Mouse (Mus musculus) forebrain, postnatal 0 days (tissue): ENCODE measurements around the gene Sufu. TPM values are rescaled to one million over a fixed set of nuclear protein-coding genes. Genes with fewer than 3 reads are reported as not detected.

Experiments
- ATAC-seq: fragments of 200-750 bp; cut with Nextera tagmentation; 2 replicates; pipeline ENCODE4 v1.8.0; 2017; ENCODE audit warnings: mild to moderate bottlenecking, moderate library complexity
- DNase-seq: peaks from one replicate; pipeline ENCODE4 v3.0.0-alpha.2; 2015
- H3K27ac ChIP-seq: fragments of 300-500 bp; sonication (generic); 2 replicates; pipeline ENCODE4 v1.5.1; 2014; ENCODE audit warnings: low read depth, mild to moderate bottlenecking, antibody characterized with exemption, low read length, moderate library complexity, mixed read lengths
- H3K27me3 ChIP-seq: fragments of 300-500 bp; sonication (generic); 2 replicates; pipeline ENCODE4 v1.6.1; 2014; ENCODE audit warnings: mild to moderate bottlenecking, low read length, mixed read lengths; ENCODE audit not compliant: insufficient read depth
- H3K36me3 ChIP-seq: fragments of 300-500 bp; sonication (generic); 2 replicates; pipeline ENCODE4 v1.6.1; 2014; ENCODE audit warnings: mild to moderate bottlenecking, moderate library complexity; ENCODE audit not compliant: insufficient read depth
- H3K4me1 ChIP-seq: fragments of 300-500 bp; sonication (generic); 2 replicates; pipeline ENCODE4 v1.6.1; 2014; ENCODE audit warnings: antibody characterized with exemption; ENCODE audit not compliant: insufficient read depth
- H3K4me2 ChIP-seq: fragments of 300-500 bp; sonication (generic); 2 replicates; pipeline ENCODE4 v1.6.1; 2014; ENCODE audit warnings: low read depth, mild to moderate bottlenecking, moderate library complexity
- H3K4me3 ChIP-seq: fragments of 300-500 bp; sonication (generic); 2 replicates; pipeline ENCODE4 v1.5.1; 2014; ENCODE audit warnings: low read depth, low read length, mixed read lengths
- H3K9ac ChIP-seq: fragments of 300-500 bp; sonication (generic); 2 replicates; pipeline ENCODE4 v1.6.1; 2014; ENCODE audit warnings: mild to moderate bottlenecking
- H3K9me3 ChIP-seq: fragments of 300-500 bp; sonication (generic); 2 replicates; pipeline ENCODE4 v1.6.1; 2016; ENCODE audit warnings: low read length
- CTCF ChIP-seq: sonication (generic); IDR thresholded peaks from 2 replicates; pipeline ENCODE4 v1.5.1; 2016; ENCODE audit warnings: antibody characterized with exemption, control low read depth, low read depth
- whole genome bisulfite sequencing: fragments of 180-500 bp; shearing (Covaris S2); extraction: QIAGEN DNeasy Blood & Tissue Kit; methylation state at CpG from one replicate; pipeline ENCODE4 v1.1.7; 2014; 5-methylcytosine and 5-hydroxymethylcytosine counted together
- polyA plus RNA-seq: library from polyadenylated mRNA; unstranded; fragments of >200 nt; fragmentation: Nextera tagmentation; extraction: Ambion mirVana; gene quantifications from 2 replicates; pipeline ENCODE4 v1.2.1, GENCODE M21; 2015
- total RNA-seq: library from RNA; depleted of rRNA; stranded (reverse); fragments of >200 nt; gene quantifications from 2 replicates; pipeline ENCODE4 v1.2.3, GENCODE M21; 2014

The Sufu gene
- total and polyA plus RNA-seq, 2 experiments from 2014 or later, result 13.1 to 17.7 TPM

- DNase-seq (no peak), ATAC-seq (no peak)
- no peak overlapping the region for H3K27ac ChIP-seq
- no peaks in the 10 kb centered on the region for H3K27me3 ChIP-seq
- WGBS, result 6% methylated on average over 10 of the region's 10 CpGs
- no peaks in the 10 kb centered on the region for H3K9me3 ChIP-seq
- H3K4me2 ChIP-seq, result peak overlapping the region; percentile 86
- peak overlapping the region; percentile 94 for H3K4me3 ChIP-seq
- H3K4me1 ChIP-seq, result peaks cover 24% of the 10 kb centered on the region
- no peak for TF ChIP-seq CTCF
- H3K9ac ChIP-seq, result peak overlapping the region; percentile 37
- H3K36me3 ChIP-seq, result no peaks in the 10 kb centered on the region; the same call in 1 of the 2 replicates
Observed at GRCm38 (mm10) chr19:46394712-46395108, 2.0 kb upstream of the Sufu start.

DNA sequence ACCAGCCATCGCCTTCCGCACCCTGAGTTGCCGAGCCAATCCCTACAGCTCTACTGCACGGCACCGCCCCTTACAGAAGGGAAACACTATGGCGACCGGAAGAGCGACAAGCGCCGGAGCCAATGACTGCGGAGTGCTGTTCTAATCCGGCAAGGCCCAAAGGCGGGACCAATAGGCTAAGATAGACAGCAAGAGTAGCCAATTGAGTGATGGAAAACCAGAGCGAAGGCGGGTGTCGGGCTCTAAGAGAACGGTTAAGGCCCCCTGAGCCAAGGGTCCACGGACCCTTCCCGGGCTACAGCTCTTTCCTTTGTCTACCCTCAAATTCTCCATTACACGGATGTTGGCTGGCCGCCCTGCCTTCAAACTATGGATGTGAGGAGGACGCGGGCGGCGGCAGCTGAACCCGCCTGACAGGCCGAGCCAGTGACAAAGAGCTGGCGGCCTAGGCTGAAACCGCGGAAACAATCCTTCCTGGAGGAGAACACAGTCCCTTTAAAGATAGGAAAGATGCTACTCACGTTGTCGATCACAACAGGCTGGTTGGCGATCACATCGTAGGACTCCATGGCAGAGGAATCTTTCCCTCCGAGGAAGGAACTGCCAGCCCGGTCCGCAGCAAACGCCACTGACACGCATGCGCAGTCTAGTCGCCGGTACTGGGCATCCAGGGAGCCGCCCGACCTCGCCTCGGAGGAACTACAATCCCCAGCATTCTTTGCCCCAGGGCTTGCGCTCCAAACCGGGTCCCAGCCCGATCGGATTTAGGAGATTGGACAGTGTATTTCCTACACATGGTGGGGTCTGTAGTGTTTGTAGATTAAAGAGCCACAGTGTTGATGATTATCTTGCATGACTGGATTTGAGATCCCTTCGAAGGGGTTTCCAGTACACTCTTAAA, 1.3 kb upstream of the Sufu start, which contains the start of gene Actr1a:
Gene Actr1a (minus strand): TSS at position 640 of the 901 bp plus-strand sequence.
- DNase-seq, result peak; percentile 100
- TF ChIP-seq CTCF, result no peak
- peak; percentile 97 for ATAC-seq
- Histone ChIP-seq H3K27ac (peak within 1 kb of the TSS; percentile 96), H3K36me3 (no peaks in the 10 kb centered on the region), H3K4me1 (peaks cover 24% of the 10 kb centered on the region), H3K27me3 (no peaks in the 10 kb centered on the region), H3K4me2 (peak within 1 kb of the TSS; percentile 86), H3K9me3 (no peaks in the 10 kb centered on the region), H3K4me3 (peak within 1 kb of the TSS; percentile 94), H3K9ac (peak within 1 kb of the TSS; percentile 99)
- 1% methylated on average over 51 of the region's 51 CpGs for WGBS

DNA sequence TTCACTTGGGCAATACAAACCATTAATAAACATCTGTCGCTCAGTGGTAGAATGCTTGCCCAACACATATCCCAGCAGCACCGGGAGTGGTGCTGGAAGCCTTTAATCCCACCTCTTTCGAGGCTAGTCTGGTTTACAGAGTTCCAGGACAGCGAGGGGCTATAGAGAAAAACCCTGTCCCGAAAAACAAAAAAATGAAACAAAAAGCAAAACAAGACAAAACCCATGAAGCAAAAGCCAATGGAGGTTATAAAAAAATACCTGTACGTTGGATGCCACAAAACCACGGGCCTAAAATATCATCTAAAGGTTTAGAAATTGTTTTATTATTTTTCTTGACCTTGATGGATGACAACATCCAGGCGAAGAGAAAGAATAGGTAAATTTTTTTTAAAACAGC, 587 bp upstream of the Sufu start:
- no peak overlapping the region; the same call in 1 of the 2 replicates for H3K9ac ChIP-seq
- TF ChIP-seq CTCF, result no peak
- H3K9me3 ChIP-seq, result no peaks in the 10 kb centered on the region
- WGBS, result 11% methylated on average over 8 of the region's 8 CpGs
- peak overlapping the region; percentile 94 for H3K4me3 ChIP-seq
- DNase-seq (no peak), ATAC-seq (no peak)
- H3K27ac ChIP-seq, result no peak overlapping the region
- H3K4me2 ChIP-seq, result peak overlapping the region; percentile 51
- peaks cover 24% of the 10 kb centered on the region for H3K4me1 ChIP-seq
- H3K27me3 ChIP-seq, result no peaks in the 10 kb centered on the region
- H3K36me3 ChIP-seq, result peaks cover 3% of the 10 kb centered on the region; the same call in 1 of the 2 replicates

DNA sequence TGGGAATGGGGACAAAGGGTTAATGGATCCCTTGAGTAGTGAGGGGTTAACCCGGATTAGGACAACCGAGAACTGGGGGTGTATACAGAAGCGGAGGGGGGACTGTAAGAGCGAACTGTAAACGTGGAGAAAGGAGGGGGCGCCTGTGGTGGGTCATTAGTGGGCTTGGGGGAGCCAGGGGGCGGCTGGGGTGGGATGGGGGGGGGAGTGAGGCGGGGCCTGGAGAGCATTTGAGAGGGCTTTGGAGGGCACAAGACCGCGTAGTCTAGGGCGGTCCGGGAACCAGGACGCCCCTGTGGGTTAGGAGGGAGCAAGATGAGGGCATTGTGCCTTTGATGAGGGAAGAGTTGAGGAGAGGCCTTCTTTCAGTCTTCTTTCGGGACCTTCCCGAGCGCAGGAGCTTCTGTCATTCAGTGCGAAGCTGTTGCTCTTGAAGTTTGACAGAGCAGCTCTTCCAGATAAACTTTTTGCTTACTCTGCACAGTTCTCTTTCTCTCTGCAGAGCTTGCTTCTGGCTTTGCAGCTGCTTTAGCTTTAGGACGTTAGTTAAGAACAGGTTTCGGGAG, 823 bp downstream of the Sufu start:
- WGBS, result 1% methylated on average over 19 of the region's 19 CpGs
- Histone ChIP-seq H3K4me1 (peaks cover 24% of the 10 kb centered on the region), H3K9me3 (no peaks in the 10 kb centered on the region), H3K36me3 (peaks cover 6% of the 10 kb centered on the region; the same call in 1 of the 2 replicates), H3K27ac (no peak overlapping the region), H3K9ac (peak overlapping the region; percentile 69), H3K4me2 (peak overlapping the region; percentile 85), H3K4me3 (peak overlapping the region; percentile 74), H3K27me3 (no peaks in the 10 kb centered on the region)
- ATAC-seq, result no peak
- TF ChIP-seq CTCF, result no peak
- DNase-seq, result peak; percentile 22

GRCm38 (mm10) chr19:46398401-46398800, 1.7 kb downstream of the Sufu start:
- peaks cover 14% of the 10 kb centered on the region for H3K36me3 ChIP-seq
- no peak overlapping the region for H3K9ac ChIP-seq
- no peak for DNase-seq
- 39% methylated on average over 3 of the region's 3 CpGs for WGBS
- TF ChIP-seq CTCF, result no peak
- ATAC-seq, result no peak
- H3K4me1 ChIP-seq, result peaks cover 21% of the 10 kb centered on the region
- H3K4me2 ChIP-seq, result peak overlapping the region; percentile 85
- no peaks in the 10 kb centered on the region for H3K27me3 ChIP-seq
- H3K4me3 ChIP-seq, result no peak overlapping the region
- no peak overlapping the region for H3K27ac ChIP-seq
- no peaks in the 10 kb centered on the region for H3K9me3 ChIP-seq

DNA sequence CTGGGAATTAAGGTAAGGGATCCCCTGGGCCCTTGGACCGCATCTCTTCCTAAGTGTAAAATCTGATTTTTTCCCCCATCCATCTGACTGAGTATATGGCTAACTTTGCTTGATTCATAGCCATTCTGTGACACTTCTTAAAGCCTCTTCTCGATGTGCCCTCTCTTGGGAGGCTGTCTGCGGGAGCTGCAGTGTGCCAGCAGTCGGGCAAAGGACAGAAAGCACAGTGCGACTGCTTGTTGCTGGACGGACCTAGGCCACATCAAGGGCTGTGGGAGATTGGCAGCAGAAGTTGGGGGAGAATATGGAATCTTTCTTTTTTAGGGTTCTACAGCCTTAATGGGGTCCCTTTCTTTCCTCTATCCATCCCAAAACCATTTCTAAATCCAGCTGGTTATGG, 2.7 kb downstream of the Sufu start:
- WGBS, result 80% methylated on average over 6 of the region's 6 CpGs
- H3K9ac ChIP-seq, result no peak overlapping the region

GRCm38 (mm10) chr19:46399886-46400285, 3.2 kb downstream of the Sufu start:
- peaks cover 11% of the 10 kb centered on the region; the same call in 1 of the 2 replicates for H3K4me1 ChIP-seq
- WGBS, result 67% methylated on average over 7 of the region's 7 CpGs
- ATAC-seq (no peak), DNase-seq (no peak)
- no peaks in the 10 kb centered on the region for H3K9me3 ChIP-seq
- H3K9ac ChIP-seq, result no peak overlapping the region
- no peaks in the 10 kb centered on the region for H3K27me3 ChIP-seq
- H3K4me2 ChIP-seq, result no peak overlapping the region
- H3K36me3 ChIP-seq, result peaks cover 26% of the 10 kb centered on the region
- H3K27ac ChIP-seq, result no peak overlapping the region
- TF ChIP-seq CTCF, result no peak
- no peak overlapping the region for H3K4me3 ChIP-seq

More for the DNA sequence above, 2.7 kb downstream of the Sufu start:
- no peaks in the 10 kb centered on the region for H3K9me3 ChIP-seq
- H3K4me3 ChIP-seq, result no peak overlapping the region
- no peak overlapping the region for H3K4me2 ChIP-seq
- H3K4me1 ChIP-seq, result peaks cover 12% of the 10 kb centered on the region
- ATAC-seq (no peak), DNase-seq (no peak)
- H3K27me3 ChIP-seq, result no peaks in the 10 kb centered on the region
- H3K27ac ChIP-seq, result no peak overlapping the region
- TF ChIP-seq CTCF, result no peak
- peaks cover 24% of the 10 kb centered on the region for H3K36me3 ChIP-seq
